Mouse (Mus musculus): ENCODE measurements around the gene Mettl23.
"Not testable (repeated sequence)": the region's sequence is repeated elsewhere in the genome, so short reads cannot be mapped to it uniquely, and the experiment has no call there.

Mettl23 gene

GRCm38 (mm10) chr11:116880839-116881238, 37.8 kb downstream of the Mettl23 start:
- no peak for DNase-seq (ENCODE audit: low spot score in 2 of 2)

GRCm38 (mm10) chr11:116881440-116881839, 38.4 kb downstream of the Mettl23 start:
- no peak for DNase-seq (ENCODE audit: low spot score in 2 of 2)

DNA sequence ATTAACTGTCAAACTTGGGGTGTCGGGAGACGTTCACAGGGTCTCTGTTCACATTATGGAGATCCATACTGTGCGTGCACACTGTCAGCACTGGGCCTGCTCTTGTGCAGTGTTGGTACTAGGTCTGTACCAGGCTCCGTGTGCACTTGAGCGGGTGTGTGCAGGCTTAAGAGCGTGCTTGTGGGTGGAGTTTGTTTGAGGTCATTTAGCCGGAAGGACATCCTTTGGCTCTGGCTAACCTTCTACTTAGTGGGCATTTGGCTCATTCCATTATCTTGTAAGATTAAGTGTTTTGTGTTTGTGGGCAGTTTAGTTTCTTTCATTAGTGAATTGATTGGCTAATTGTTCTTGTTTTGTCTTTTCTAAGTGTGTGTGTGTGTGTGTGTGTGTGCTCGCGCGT, 39.4 kb downstream of the Mettl23 start:
- DNase-seq (ENCODE audit: low spot score in 2 of 2), result no peak

DNA sequence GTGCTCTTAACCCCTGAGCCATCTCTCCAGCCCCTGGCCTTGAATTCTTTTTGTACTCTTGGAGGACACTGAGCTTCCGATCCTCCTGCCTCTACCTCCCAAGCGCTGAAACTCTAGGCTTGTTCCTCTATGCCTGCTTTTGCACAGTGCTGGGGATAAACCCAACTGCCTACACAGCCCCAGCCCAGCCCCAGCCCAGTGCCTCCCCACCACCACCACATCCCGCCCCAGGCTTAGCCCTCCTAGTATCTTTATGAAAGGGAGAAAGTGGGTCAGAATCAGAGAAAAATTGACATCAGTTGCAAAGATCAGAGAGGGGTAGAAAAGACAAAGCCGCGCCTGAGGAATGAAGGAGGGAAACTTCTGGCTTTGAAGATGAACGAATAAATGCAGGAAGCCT, 41.0 kb downstream of the Mettl23 start:
- DNase-seq (ENCODE audit: low spot score in 2 of 2), result peak; percentile 24 to 37

GRCm38 (mm10) chr11:116885275-116886151, 42.4 kb downstream of the Mettl23 start:
- peak; percentile 83 to 85 for DNase-seq (ENCODE audit: low spot score in 2 of 2)

DNA sequence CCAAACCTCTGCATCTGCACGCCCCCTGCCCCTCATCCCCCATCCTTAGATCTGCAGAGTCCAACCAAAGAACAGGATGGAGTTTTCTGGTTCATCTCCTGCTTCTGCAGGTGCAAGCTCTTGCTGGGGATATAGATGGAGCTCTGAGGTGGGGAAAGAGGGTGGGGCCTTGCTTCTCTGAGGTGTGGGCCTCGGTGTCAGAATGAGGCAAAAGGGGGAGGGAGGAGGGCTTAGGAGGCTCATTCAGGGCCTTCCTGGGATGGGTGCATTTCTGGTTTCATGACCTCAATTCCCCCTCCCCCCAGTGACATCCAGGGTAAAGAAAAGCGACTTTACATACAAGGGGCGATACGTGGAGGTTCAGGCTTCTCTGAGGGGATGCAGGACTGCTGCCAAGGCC, 44.1 kb downstream of the Mettl23 start:
- peak; percentile 48 to 65 for DNase-seq (ENCODE audit: low spot score in 2 of 2)

DNA sequence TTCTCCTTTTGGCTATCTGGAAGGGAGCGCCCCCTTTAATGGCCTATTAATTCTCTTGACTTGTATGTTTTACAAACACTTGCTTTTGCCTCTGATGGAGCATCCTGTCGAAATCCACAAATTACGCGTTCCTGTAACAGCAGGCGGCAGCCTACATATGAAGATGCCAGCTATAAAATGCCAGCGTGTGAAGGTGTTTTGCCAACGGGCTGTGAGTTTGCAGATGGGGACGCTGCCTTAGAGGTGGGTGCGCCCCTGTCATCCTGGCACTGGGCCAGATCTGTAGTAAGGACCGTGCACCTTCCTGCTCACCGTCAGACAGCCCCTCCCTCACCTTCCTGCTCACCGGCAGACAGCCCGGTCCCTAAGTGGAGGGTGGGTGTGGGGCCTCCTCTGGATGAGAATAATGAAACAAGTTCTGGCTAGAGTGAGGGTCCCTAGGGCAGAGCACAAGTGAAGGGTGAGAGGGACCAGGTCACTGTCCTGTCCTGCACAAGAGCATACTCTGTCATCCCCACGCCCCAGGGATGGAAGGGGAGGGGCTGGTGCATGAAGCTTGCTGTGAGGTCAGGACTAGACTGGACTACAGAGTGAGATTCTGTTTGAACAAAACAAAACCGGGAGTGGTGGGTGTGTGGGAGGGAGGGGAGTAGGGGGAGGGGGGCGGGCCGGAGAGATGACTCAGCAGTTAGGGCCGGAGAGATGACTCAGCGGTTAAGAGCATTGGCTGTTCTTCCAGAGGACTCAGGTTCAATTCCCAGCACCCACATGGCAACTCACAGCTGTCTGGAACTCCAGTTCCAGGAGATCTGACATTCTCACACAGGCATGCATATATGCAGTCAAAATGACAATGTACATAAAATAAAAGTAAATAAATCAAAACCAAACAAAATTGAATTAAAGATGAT, 50.7 kb downstream of the Mettl23 start:
- no peak for DNase-seq (ENCODE audit: low spot score in 2 of 2)

DNA sequence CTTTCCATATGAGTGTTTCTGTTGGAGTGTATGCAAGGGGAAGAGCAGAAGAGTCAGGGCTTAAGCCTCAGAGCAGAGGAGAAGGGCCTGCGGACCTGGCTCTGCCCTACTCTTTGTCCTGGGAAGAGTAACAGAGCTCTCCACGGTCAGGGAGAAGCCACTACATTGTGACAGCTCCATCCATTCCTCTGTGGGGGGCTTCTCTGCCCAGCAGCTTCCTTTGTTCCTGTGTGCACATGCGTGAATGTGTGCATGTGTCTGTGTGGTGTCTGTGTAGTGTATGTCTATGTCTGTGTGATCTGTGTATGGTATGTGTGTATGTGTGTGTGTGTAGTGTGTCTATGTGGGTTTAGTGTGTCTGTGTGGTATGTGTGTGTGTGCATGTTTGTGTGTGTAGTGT, 52.3 kb downstream of the Mettl23 start:
- DNase-seq (ENCODE audit: low spot score in 2 of 2), result no peak

DNA sequence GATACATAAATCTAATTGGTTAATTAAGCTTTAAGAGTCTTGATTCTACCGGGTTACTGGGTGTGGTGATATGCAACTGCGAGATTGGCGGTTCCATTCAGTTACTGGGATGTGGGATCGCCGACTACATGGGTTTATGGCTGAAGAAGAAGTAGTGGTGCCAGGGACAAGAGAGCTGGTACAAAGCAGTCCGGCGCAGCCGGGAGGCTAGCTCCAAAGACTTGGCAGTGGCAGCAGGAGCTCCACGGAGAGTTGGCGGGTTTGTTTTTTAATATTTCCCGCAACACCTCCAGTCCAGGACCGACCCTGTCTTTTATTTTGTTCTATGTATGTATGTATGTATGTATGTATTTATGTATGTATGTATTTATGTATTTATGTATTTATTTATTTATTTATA, 56.2 kb downstream of the Mettl23 start:
- DNase-seq (ENCODE audit: low spot score in 2 of 2), result no peak

DNA sequence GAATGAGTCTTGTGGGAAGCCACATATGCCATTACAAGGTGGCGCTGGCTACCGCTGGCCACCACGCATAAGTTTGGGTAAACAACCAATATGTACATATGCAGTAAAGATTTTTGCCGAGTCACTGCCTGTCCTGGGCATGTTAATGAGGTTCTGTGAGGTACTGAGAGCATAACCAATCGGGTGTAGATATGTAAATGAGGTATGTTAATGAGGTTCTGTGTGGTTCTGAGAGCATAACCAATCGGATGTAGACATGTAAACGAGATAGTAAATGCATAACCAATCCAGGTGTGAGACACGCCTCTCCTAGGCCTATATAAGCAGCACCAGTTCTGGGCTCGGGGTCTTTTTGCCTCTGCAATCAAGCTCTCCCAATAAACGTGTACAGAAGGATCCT, 59.5 kb downstream of the Mettl23 start:
- DNase-seq (ENCODE audit: low spot score in 2 of 2), result not testable (repeated sequence)
